Mouse (Mus musculus): ENCODE data around the gene Olfr113.
"Not testable (repeated sequence)": the region's sequence is repeated elsewhere in the genome, so short reads cannot be mapped to it uniquely, and the experiment has no call there.

Gene Olfr113

GRCm38 (mm10) chr17:37577563-37577962 is at the start of gene Olfr113:
Gene Olfr113 (minus strand): TSS chr17:37577663.
- no peak for DNase-seq

DNA sequence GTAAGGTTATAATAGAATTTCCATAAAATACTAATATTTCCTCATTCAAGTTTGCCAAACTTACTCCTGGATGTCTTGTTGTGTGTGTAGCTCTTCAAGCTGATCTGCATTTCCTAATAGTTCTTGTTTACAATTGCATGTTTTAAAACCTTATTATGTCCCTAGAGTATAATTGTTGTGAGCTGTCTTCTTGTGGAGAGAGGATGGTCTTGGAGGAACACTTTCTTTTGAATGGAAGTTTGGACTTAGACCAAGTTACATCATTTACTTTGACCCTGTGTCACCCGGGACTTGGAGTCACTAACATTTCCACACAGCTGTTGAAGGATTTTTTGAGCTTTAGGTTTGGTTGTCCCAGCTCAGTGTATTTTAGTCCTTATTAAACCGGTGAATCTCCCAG is 49.5 kb upstream of the Olfr113 start, which contains the start of the genes Olfr115 and Olfr116:
Gene Olfr115 (minus strand): TSS at position 101 of the 400 bp plus-strand sequence.
Gene Olfr116 (minus strand): TSS at position 191 of the 400 bp plus-strand sequence.
- DNase-seq, result no peak

- no peak for DNase-seq
Measured at GRCm38 (mm10) chr17:37592643-37593042, 15.2 kb upstream of the Olfr113 start, which contains the start of gene Olfr114. Gene Olfr114 (minus strand): TSS chr17:37592743.

DNA sequence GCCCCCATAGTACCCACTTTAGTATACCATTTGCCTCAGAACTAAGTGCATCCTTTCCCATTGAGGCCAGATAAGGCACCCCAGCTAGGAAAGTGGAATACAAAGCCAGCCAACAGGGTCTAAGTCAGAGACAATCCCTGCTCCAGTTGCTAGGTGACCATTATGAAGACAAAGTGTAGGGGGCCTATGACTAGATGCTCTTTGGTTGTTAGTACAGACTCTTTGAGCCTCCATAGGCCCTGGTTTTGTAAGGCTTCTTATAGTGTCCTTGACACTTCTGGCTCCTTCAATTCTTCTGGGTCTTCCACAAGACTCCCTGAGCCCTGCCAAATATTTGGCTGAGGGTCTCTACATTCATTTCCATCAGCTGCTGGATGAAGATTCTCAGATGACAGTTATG is 8.1 kb downstream of the Olfr113 start, which contains the start of gene Olfr112:
Gene Olfr112 (minus strand): TSS at position 101 of the 400 bp plus-strand sequence.
- DNase-seq, result no peak

DNA sequence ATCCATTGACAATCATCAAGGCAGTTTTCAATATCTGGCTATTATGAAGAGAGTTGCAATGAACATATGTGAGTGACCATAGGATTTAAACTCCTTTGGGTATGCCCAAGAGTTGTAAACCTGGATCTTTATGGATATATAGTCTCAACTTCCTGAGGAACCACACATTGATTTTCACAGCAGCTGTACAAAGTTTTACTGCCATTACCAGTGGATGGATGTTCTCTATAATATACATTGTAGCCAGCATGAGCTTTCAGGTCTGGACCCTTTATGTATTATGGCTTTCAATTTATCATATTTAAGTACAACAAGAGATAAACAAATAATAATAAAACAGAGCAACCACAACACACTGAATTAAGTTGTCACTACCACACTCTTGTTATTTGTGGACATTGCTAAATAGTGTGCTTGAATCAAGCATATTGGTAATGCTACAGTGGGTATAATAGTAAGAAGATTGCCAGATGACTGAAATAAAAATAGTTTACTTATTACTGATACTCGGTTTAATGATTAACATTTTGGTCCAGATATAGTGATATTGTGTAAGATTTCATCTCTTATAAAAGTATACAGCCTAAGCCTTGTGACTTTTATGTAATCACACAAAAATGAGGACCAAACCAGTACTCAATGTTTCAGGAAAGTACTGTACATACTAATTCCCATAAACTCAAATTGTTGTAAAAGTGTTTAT is 18.4 kb downstream of the Olfr113 start:
- no peak for DNase-seq

GRCm38 (mm10) chr17:37543800-37544435 is 33.5 kb downstream of the Olfr113 start:
- DNase-seq, result no peak

DNA sequence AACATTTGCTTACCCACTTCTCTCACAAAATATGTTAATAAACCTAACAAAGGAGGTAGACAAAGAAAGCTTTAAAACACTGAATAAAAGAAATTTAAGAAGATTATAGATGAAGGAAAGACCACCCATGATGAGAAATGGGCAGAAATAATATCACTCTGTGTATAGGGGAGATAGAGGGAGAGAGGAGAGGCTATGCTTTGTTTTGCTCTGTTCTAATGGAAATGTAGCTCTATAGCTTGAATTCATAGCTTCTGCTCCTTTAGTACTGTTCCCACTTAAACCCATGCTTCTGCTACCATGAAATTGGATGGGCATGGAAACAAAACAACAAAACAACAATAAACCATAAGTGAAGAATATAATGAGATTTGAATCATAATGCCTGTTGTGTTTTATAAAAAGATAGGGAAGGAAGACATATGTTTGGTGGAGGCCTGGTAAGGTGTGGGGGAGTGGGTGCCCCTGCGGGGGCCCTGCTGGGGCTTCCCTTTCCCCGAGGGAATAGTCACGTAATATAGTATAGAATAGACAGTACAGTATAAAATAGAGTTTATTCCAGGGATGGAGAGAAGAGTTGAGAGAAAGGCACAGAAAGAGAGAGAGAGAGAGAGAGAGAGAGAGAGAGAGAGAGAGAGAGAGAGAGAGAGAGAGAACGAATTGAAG is 35.9 kb downstream of the Olfr113 start:
- DNase-seq, result no peak

GRCm38 (mm10) chr17:37538416-37538815 is 39.0 kb downstream of the Olfr113 start:
- DNase-seq, result not testable (repeated sequence)

DNA sequence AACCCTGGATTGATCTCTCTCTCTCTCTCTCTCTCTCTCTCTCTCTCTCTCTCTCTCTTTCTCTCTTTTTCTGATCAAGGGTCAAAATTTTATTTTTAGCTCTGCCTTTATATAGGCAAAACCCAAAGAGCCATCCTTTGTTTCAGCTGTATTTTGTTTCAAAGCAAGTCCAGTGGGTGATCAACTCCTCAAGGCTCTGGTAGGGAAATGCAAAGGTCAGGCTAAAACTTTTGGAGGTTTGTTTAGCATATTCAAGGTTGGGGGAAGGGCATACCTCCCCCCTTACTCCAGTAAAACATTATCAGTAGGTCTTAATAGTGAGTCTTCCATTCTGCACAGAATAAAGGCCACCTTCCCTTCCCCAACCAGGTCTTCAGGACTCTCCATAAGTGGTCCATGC is 42.3 kb downstream of the Olfr113 start:
- no peak for DNase-seq

DNA sequence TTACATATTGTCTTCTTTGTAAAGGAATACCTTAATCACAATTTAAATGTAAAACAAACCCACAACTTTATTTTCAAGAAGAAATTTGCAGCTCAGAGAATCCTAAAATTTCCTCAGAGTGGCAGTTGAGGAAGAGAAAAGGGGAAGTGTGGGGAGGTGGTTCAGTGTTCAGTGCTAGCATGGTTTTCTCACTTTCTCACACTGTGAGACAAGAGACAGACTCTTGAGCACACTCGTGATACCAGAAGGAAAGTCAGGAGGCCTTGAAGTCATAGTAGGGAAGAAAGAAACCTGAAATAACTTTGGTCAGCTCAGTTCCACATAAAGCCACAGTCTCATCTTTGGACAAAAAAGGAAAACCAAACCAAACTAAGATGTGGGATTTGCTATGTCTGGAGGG is 52.0 kb downstream of the Olfr113 start:
- not testable (repeated sequence) for DNase-seq

GRCm38 (mm10) chr17:37524612-37525011 is 52.9 kb downstream of the Olfr113 start:
- not testable (repeated sequence) for DNase-seq

All from cerebellum, postnatal 14 days (tissue).